Mouse (Mus musculus): ENCODE data around the gene C2cd2l.

Gene C2cd2l

DNA sequence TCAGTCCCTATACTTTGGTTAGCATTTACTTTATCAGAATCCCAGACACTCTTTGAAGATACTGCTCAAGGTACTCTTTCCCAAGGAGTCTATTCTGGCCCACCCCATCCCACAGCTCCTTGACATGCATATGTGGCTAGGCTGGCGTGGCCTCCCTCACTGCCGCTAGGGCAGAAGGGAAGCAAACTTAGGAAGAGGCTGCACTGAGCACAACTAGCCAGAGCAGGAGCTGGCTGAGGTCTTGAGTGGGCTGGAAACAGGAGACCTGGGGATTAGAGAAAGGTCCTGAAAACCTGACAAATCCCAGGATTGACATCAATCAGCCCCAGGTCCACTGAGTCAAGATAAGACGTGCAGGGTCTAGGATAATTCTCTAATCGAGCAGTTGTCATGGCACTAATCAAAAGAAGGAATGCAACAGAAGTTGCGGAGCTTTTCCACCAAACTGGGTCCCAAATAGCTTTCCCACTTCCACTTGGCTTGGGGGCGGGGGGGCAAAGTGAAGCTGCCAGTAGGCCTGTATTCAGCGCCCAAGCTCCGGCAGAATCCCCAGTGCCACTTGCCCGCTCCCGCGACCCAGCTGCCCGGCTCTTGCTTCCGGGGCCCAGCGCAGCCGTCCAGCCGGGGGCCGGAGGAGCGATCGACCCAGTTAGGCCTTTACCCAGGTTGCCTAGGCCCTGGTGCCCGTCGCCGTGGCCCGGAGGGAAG, 52.6 kb downstream of the C2cd2l start:
- DNase-seq (ENCODE audit: low spot score in 2 of 2), result peak in 1 of 2 experiments; percentile 41

DNA sequence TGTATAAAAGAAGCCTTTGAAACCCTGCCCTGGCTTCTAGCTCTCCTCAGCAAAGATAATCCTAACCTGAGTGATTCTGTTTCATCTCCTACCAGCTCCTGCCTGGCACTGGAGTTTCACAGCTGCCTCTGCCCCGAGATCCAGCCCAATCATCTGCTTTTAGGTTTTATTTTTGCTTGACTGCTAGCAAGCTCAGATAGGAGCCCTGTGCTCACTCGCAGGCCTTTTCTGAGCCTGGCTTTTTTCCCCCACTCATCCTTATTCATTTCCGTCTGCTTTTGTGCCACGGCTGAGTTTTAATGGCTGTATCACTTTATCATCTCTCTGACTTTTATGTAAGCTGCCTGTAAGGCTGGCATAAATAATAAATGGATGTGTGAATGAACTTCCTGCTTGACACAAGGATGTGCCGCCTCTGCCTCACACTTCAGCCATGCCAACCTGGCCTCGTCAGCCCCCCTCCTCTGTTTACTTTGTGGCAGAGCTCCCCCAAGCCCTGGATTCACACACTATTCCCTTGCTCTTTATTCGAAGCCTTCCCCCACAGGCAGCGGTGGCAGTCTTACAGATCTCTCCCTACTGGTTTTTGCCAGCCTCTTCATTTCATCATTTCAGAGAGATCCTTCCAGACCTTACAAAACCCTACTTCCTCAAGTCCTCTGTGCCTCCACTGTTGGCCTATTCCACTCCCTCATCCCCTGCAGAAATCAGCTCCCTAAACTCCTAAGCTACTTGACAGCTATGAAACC, 53.4 kb downstream of the C2cd2l start:
- no peak for DNase-seq (ENCODE audit: low spot score in 2 of 2)

DNA sequence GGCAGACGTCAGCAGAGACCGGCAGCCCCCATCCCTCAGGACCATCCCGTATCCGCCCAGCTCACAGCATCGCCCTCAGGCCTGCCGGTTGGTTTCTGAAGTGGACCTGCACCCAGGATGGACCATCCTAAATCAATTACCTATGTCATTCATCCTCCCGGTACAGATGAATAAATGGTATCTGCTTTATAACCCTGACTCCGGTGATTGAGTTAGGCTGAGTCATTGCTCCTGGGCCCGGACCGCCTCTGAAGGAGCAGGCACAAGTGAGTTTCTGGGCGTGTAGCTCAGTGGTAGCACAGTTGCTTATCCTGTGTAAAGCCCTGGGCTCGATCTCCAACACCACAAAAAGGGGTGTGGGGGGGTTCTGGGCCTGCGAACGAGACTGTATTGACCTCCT, 58.7 kb downstream of the C2cd2l start:
- no peak for DNase-seq (ENCODE audit: low spot score in 2 of 2)

Data from urinary bladder, postnatal 4 days (tissue).